Mouse (Mus musculus) adrenal gland, postnatal 4 days (tissue): ENCODE results near the gene Gm21981. TPM values are rescaled to one million over a fixed set of nuclear protein-coding genes. Genes with fewer than 3 reads are reported as not detected.

Source experiments
- DNase-seq, 2 experiments: peaks; one replicate each; pipeline ENCODE4 v3.0.0; 2021 to 2022; ENCODE audit warnings: low spot score in 2 of 2, mixed read lengths in 2 of 2
- total RNA-seq, 2 experiments: library from RNA; stranded (reverse); gene quantifications; 2 replicates each; pipeline ENCODE4 v1.2.3; 2021

Gm21981 gene
- total RNA-seq, 2 experiments from 2014 or later, result 1.5 to 1.7 TPM

GRCm38 (mm10) chr17:47703556-47703955 is 9.3 kb upstream of the Gm21981 start:
- DNase-seq, result no peak

DNA sequence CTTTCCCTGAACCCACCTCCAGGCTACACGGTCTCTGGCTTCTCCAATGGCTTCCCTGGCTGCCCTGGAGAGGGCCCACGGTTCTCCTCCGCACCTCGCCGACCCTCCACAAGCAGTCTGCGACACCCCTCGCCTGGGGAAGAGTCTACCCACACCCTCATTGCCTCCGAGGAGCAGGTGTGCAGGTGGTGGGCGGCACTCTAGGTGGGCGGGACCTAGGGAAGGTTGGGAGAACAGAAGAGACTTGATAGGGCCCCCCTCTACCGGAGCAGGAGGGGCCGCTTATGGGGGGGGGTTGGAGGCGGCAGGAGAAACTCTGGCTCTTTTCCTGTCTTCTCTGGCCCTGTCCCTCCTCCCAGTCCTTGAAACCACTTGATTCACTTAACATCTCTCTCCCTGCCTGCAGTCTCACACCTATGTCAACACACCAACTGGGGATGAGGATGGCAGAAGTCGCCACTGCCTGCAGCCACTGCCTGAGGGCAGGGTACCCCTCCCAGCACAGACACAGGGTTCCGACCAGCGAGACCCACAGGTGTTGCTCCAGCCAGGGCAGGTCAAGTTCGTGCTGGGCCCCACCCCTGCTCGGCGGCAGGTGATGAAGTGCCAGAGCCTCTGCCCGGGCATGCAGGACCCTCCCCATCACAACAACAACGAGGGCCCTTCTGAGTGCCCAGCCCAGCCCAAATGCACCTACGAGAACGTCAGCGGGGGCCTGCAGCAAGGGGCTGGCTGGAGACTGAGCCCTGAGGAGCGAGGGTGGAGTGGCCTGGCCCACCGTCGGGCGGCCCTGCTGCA is 8.5 kb upstream of the Gm21981 start:
- no peak for DNase-seq

DNA sequence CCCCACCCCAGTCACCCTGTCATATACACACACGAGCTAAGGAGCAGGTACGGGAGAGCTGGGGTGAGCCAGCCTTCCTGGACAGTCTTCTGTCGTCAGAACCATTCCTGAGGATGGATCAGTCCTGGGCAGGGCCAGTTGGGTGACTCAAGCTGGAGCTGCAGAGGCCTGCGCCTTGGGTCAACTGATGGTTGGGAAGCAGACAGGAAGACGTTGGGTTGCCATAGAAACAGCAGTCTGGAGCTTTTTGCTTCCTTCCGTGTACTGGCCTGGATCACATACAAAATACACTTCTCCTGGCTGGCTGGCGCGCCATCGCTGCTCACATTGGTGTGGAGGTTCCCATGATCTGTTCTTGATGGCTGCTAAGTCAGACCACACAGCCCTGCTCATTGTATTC is 7.5 kb upstream of the Gm21981 start:
- no peak for DNase-seq

DNA sequence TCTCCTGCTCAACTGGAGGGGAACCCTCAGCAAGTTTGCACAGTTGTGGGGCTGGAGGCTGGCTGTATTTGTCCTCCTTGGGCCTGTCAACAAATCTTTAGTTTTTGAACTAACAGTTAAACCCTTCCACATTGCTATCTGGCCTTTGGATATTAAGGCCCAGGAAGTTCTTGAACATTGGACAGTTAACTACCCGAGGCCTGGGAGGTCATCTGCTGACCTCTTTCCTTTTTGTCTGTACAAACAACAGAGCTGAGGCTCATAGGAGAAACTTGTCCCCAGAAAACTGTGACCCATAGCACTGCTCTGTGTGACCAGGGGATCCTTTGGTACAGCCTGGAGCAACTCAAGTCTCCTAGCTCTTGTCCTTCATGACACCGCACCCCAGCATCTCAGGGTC is 4.8 kb upstream of the Gm21981 start:
- no peak for DNase-seq

DNA sequence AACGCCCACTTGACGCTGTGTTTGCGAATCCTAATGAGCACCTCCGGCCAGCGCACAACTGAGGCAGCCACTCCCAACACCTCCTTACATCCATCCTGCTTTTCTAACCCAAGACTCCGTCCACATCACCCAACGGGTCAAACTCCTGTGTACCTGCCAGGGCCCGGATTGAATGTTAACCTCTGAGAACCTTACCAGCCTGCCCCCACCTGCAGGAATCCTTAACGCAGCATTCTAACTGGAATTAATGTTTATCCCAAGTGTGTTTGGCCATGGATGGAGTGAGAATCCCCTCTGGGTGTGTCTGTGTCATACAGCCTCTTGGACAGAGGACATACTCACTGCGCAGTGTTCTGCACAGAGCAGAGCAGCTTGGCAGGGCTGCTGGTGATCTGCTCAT is 3.9 kb upstream of the Gm21981 start:
- no peak for DNase-seq

DNA sequence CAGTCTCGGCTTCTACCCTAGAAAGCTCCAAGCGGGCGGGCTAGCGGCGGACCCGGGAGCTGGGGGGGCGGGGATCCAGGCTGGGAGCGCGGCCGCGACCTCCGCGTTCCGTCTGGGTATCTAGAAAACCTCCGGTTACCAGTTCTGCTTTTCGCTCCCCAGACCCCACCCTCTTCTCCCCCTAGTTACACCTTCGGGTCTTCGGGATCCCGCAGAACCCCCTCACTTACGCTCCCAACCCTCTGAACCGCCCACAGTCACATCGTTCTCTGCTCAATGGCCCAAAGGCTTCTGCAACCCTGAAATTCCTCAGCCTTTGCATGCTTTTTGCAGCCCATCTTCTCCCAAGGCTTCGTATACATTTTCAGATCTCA is 1.1 kb upstream of the Gm21981 start:
- no peak for DNase-seq

DNA sequence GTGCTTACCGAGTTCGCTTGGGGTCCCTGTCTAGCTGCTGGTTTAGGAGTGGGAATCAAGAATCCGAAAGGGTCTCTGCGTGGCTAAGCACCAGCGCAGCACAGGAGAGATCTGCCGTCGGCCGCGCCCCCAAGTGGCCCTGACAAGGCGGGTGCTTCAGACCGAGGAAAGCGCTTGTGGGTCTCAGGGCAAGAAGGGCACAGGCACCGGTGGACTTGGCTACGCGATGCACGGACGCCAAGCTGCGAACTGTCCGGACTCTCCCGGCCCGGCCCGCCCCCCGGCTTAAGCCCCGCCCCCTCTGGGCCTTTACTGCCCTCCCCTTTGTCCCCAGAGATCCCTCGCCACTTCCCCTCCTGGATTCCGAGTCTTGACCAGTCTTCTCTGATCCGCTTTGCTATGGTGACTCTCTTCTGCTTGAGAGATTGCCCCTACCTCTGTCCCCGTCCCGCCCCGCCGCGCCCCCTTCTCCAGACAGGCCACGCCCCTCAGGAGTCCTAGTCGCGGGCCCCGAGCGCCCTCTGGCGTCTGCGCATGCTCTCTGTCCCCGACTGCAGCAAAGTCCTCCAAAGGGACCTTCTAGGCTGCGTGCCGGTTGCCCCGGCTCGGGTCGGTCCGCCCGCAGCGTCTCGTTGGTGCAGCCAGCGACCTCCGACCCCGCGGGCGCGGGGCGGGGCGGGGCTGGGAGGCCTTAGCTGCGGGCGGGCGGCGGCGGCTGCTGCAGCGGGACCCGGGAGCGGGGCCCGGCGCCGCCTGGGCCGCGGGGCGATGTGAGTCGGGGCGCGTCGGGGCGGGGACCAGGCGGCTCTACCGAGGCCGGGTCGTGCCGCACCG is 465 bp upstream of the Gm21981 start, which contains the start of gene Prickle4:
Prickle4 (minus strand) TSS at position 234 of the 834 bp plus-strand sequence.
- DNase-seq, result peak; percentile 94 to 98

DNA sequence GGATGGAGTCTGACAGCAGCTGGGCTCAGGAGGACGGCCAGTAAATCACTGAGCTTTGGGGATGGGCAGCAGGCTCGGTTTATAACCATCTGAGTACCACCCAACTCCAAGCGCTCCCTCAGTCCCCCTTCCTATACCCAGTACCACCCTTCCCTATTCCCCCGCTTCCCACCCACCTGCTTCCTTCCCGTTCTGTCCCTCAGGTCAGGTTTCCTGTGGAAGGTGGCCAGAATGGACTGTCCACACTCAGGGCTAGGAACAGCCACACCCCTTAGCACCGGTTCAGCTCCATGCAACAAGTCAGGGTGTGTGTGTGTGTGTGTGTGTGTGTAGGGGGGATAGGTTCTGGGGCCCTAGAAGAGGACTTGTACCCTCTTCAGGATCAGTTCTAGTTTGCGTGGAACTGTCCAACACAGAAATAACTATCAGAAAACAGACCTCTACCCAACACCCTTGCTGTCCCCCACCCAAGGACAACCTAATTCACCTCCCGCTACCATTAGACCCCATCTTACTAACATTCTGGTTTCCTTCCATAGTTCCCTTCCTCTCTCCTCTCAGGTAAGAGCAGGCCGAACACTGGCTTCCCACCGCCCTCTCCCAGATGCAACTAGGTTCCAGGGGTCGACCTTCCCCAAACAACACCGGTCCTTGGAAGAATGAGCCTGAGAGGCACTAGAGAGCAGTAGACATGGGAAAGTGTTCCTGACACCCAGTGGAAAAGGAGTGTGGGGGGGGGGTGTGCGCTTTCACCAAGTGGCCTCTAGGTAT is 399 bp downstream of the Gm21981 start:
- no peak for DNase-seq

- DNase-seq, result no peak
These were observed 2.6 kb downstream of the Gm21981 start for GRCm38 (mm10) chr17:47691650-47692049.

- DNase-seq, result no peak
These were observed 4.4 kb downstream of the Gm21981 start for GRCm38 (mm10) chr17:47689894-47690293.

DNA sequence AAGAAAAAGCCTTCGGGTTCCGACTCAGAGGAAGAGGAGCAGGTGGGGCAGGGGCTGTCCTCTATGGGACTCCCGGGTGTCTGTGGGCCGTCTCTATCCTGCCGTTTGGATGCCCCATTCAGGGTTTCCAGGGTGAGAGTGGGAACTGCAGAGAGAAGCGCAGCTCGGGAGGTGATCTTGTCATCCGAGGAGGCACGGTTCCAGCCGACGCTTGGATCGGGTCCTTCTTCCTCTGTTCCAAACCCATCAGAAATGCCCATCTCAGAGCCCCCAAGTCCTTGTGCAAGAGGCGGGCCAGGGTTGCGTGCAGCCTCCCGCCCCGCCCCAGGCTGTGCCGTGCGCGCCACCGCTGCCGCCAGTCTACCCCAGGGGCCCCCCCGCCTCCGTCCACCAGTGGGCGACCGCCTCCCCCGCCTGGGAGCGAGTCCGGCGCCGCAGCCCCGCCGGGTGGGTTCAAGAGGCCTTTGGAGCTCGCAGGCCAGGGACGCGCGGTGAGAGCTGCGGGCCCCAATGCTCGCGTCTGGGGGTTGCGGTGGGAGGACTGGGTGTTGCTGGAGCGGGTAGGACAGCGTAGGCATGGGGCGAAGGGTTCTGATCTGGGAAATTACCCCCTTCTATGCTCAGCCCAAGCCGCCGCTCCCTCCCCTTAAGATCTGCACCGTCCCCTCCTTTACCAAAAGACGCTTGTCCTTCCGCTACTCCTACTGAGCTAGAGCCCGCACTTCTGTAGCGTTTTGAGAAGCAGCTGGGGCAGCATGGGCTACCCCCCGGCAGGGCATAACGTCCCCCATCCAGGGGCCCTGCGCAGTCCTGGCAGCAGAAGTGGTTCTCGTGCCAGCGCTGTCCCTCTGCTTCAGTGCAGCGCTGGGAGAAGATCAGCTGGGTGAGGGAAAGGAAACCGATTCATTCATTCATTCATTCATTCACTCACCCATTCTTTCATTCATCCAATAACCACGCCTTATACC is 5.4 kb downstream of the Gm21981 start, which contains the start of gene Frs3:
Frs3 (plus strand) TSS at position 423 of the 968 bp plus-strand sequence.
- DNase-seq, result peak; percentile 37 to 58

DNA sequence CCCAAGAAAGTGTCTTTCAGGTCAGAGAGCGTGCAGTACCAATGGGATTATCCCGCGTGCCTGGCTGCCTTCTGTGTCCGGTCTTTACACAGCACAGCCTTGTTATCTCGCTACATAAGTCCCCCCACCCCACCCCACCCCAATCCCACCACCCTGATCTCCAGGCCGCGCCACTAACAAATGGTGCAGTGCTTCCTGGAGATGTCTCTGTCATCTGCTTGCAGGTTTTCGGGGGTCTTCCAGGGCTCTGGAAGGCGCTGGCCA is 6.0 kb downstream of the Gm21981 start, which contains the start of gene Tomm6:
Tomm6 (minus strand) TSS at position 43 of the 264 bp plus-strand sequence.
- no peak for DNase-seq

- peak; percentile 75 to 84 for DNase-seq
These were observed 6.6 kb downstream of the Gm21981 start for GRCm38 (mm10) chr17:47687409-47688343.

DNA sequence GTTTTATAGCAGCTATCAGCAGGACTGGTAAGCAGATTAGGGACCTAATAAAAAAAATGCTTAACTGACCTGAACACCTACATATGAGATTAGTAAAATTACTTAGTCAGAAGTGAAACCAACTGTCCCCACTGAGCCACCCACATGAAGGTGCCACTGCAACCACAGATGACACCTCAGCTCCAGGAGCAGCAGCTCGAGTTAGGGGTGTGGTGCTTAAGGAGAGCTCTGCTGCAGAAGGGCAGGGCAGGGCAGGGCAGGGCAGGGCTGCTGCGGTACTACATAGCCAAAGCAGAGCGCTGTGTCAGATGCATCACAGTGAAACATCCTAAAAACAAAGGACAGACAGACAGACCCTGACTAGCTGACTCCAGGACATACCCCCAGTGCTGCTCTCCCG is 11.4 kb downstream of the Gm21981 start:
- DNase-seq, result no peak

DNA sequence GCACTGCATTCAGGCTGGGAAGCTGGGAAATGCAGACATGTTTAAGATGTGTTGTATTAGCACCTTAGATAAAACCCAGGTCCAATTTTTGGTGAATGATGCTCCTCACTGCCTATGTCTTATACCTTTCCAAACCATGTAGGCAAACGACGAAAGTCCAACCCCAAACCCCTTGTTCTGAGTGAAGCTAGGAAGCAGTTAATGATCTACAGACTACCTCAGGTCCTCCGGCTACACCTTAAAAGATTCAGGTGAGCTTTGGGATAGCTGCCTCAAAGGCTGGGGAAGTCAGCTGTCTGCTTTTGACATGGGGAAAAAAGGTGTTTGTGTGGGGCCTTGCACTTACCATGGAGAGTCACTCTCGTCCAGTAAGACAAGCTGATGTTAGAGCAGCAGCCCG is 15.6 kb downstream of the Gm21981 start:
- DNase-seq, result no peak

DNA sequence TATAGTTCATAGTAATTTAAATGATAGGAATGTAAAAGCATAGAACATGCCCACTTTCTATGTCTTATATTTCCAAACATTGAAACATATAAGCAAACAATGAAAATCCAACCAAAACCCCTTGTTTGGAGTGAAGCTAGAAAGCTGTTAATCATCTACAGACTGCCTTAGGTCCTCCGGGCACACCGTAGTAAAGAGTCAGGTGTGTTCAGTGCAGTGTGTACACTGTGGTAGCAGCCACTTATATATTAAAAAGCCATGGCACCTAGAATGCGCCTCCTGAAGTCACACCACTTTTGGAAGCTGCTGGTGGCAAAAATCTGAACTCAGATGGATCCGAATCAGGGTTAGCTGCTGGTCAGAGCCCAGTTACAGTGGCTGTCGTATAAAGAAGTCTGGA is 16.0 kb downstream of the Gm21981 start:
- DNase-seq, result no peak

GRCm38 (mm10) chr17:47676581-47676980 is 17.7 kb downstream of the Gm21981 start:
- peak in 1 of 2 experiments; percentile 36 for DNase-seq

DNA sequence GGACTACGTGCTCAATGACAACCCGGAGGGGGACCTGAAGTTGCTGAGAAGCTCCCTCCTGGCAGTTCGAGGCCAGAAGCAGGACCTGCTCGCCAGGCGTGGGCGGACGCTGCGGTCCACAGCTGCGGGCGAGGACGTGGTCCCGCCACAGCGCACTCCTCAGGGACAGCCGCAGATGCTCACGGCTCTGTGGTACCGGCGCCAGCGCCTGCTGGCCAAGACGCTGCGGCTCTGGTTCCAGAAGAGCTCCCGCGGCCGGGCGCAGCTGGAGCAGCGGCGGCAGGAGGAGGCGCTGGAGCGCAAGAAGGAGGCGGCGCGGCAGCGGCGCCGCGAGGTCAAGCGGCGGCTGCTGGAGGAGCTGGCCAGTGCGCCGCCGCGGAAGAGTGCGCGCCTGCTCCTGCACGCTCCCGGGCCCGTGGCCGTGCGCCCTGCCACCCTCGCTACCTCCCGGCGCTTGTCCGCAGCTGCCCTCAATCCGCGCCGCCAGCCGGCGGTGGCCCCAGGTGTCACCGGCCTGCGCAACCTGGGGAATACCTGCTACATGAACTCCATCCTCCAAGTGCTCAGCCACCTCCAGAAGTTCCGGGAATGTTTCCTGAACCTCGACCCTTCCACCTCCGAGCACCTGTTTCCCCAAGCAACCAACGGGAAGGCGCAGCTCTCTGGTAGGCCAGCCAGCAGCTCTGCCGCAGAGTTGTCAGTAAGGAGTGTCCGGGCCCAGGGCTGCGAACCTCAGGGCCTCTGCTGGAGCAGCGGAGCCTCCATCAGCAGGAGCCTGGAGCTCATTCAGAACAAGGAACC is 21.7 kb downstream of the Gm21981 start:
- DNase-seq, result peak; percentile 16 to 32

DNA sequence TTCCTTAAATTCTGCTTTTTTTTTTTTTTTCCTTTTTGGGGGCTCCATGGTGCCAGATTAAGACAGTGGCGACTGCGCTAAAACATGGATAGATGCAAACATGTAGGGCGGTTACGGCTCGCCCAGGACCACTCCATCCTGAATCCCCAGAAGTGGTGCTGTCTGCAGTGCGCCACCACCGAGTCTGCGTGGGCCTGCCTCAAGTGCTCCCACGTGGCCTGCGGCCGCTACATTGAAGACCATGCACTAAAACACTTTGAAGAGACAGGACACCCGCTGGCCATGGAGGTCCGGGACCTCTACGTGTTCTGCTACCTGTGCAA is 22.3 kb downstream of the Gm21981 start:
- DNase-seq, result no peak
